Mouse (Mus musculus) embryonic fibroblast, embryonic 13.5 days (primary cell): ENCODE measurements at regions not wholly inside any gene's neighbourhood (a gene's known extent, or its start where the extent isn't known, plus 50 kb on each side); places are given as distances from the start of the nearest gene placed in this dataset.
"Not testable (repeated sequence)": the region's sequence is repeated elsewhere in the genome, so short reads cannot be mapped to it uniquely, and the experiment has no call there.

Experiments used
- CTCF ChIP-seq: IDR thresholded peaks from 2 replicates; pipeline ENCODE4 v1.5.1; 2011; ENCODE audit warnings: mild to moderate bottlenecking, control low read depth, low read length, moderate library complexity, borderline replicate concordance; ENCODE audit not compliant: insufficient read depth
- POLR2A ChIP-seq: IDR thresholded peaks from 2 replicates; pipeline ENCODE4 v1.6.1; 2011; ENCODE audit warnings: low read depth, mild to moderate bottlenecking, control low read depth, low read length, moderate library complexity

GRCm38 (mm10) chr3:5950243-5950642 is 199.6 kb downstream of the Gm8797 start:
- not testable (repeated sequence) for TF ChIP-seq CTCF, POLR2A
